Mouse (Mus musculus): ENCODE measurements around the gene Gm12394.

- no peak for TF ChIP-seq CTCF (IDR thresholded peaks at IDR 0.05; ENCODE audit: borderline replicate concordance, insufficient read depth, low read depth, low read length)
- TF ChIP-seq POLR2A (IDR thresholded peaks at IDR 0.05; ENCODE audit: borderline replicate concordance, insufficient read depth, low read length), result no peak
Measured at GRCm38 (mm10) chr4:42868193-42868592, 11.6 kb upstream of the Gm12394 start.

Data from cerebellum, adult 2 months (tissue).